Mouse (Mus musculus): ENCODE measurements around the gene AL732309.1. TPM values are rescaled to one million over a fixed set of nuclear protein-coding genes. Genes with fewer than 3 reads are reported as not detected.

AL732309.1 gene
- polyA plus RNA-seq, 1 experiment from 2014 or later, result 4.3 TPM

DNA sequence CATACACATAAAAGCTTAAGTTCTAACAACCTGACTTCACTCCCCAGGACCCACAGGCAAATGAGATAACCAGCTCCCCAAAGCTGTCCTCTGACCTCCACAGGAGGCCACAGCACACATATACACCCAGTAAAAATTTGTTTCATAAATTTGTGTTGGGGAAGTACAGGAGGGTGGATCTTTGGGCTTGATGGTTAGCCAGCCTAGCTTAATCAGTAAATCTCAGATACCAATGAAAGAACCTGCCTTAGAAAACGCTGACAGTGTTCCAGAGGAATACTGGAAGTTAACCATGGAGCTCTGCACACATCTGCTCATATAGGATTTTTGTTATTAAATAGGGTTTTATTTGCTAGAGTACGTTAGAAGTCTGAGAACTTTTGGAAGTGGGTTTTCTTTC, 29.0 kb downstream of the AL732309.1 start:
- Histone ChIP-seq H3K36me3 (ENCODE audit: insufficient read depth, low read length) (peaks cover 9% of the 10 kb centered on the region), H3K27ac (ENCODE audit: low read length) (no peak overlapping the region), H3K4me3 (ENCODE audit: low read depth, low read length) (no peak overlapping the region), H3K9me3 (ENCODE audit: low read length) (no peaks in the 10 kb centered on the region), H3K9ac (replicated peaks; ENCODE audit: low read depth) (no peak overlapping the region), H3K4me2 (replicated peaks; ENCODE audit: low read depth, low read length) (no peak overlapping the region), H3K4me1 (ENCODE audit: insufficient read depth, low read depth, low read length) (no peaks in the 10 kb centered on the region), H3K27me3 (replicated peaks; ENCODE audit: insufficient read depth, low read length) (no peaks in the 10 kb centered on the region)
- ATAC-seq (no peak), DNase-seq (ENCODE audit: low spot score) (no peak)
- no peak for TF ChIP-seq CTCF (IDR thresholded peaks at IDR 0.05)
- TF ChIP-seq EP300 (IDR thresholded peaks at IDR 0.05), result no peak
- 60% methylated on average over 2 of the region's 2 CpGs for WGBS

DNA sequence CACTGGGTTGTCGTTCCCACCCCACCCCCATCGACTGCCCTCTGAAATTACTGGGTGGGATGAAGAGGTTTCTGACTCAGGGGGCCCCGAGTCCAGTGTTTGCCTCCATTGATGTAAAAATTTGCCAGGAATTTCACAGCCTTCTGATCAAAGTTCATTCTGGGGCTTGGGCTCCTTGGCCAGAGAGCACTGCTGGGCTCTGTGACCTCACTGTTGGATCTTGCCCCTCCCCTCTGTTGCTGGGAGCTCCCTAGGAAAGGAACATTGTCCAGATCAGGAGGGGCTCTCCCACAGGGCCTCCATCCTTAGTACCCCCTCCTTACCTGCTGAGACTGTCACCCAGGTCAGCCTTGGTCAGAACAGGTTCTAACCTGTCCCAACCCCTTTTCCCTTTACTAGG, 32.2 kb downstream of the AL732309.1 start, which contains the start of gene Stpg3:
TSS of gene Stpg3 (minus strand) at position 194 of the 400 bp plus-strand sequence.
- no peak for TF ChIP-seq CTCF (IDR thresholded peaks at IDR 0.05)
- TF ChIP-seq EP300 (IDR thresholded peaks at IDR 0.05), result no peak
- DNase-seq (ENCODE audit: low spot score), result no peak
- 53% methylated on average over 3 of the region's 3 CpGs for WGBS
- no peaks in the 10 kb centered on the region for H3K9me3 ChIP-seq (ENCODE audit: low read length)
- H3K9ac ChIP-seq (replicated peaks; ENCODE audit: low read depth), result no peak within 1 kb of the TSS
- H3K27me3 ChIP-seq (replicated peaks; ENCODE audit: insufficient read depth, low read length), result no peaks in the 10 kb centered on the region
- H3K4me2 ChIP-seq (replicated peaks; ENCODE audit: low read depth, low read length), result no peak within 1 kb of the TSS
- no peak within 1 kb of the TSS for H3K4me3 ChIP-seq (ENCODE audit: low read depth, low read length)
- peaks cover 6% of the 10 kb centered on the region; the same call in 1 of the 2 replicates for H3K4me1 ChIP-seq (ENCODE audit: insufficient read depth, low read depth, low read length)
- ATAC-seq, result no peak
- no peaks in the 10 kb centered on the region for H3K36me3 ChIP-seq (ENCODE audit: insufficient read depth, low read length)
- H3K27ac ChIP-seq (ENCODE audit: low read length), result no peak within 1 kb of the TSS

DNA sequence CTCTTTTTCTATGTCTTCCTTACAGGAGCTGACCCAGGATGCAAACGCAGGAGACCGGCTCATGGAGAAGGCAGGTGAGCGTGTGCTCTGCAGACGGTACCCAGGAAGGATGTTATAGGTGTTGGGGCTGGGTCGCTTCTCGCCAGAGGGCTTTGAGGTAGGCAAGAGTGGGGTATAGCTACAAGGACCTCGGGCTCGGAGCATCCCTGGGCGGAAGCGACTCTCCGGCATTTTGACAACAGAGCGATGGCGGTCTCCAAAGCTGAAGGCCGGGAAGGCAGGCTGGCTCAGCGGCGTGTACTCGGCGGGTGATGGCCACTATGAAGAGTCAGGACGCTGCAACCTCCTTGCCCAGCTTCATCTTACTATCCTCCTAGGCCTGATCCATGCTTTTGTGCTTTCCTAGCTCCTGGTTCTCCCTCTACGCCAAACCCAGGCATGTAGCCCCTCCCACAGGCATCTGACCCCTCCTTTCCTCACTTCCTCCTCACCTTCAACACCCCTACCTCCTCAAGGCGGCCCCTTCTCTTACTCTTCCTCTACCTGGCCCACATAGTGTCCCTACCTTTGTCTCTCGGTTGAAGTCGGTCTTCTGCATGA, 33.3 kb downstream of the AL732309.1 start:
- 61% methylated on average over 21 of the region's 23 CpGs for WGBS

GRCm38 (mm10) chr2:25211121-25211670, 35.5 kb downstream of the AL732309.1 start, which contains the start of gene Nelfb:
TSS of gene Nelfb (minus strand) at chr2:25211489.
- Histone ChIP-seq H3K4me1 (ENCODE audit: insufficient read depth, low read depth, low read length) (peaks cover 6% of the 10 kb centered on the region; the same call in 1 of the 2 replicates), H3K9ac (replicated peaks; ENCODE audit: low read depth) (peak within 1 kb of the TSS; percentile 89), H3K27me3 (replicated peaks; ENCODE audit: insufficient read depth, low read length) (no peaks in the 10 kb centered on the region), H3K4me2 (replicated peaks; ENCODE audit: low read depth, low read length) (peak within 1 kb of the TSS; percentile 86), H3K36me3 (ENCODE audit: insufficient read depth, low read length) (no peaks in the 10 kb centered on the region), H3K9me3 (ENCODE audit: low read length) (no peaks in the 10 kb centered on the region), H3K27ac (ENCODE audit: low read length) (peak within 1 kb of the TSS; percentile 88), H3K4me3 (ENCODE audit: low read depth, low read length) (peak within 1 kb of the TSS; percentile 92)
- no peak; the same call in 1 of the 2 replicates for TF ChIP-seq CTCF (IDR thresholded peaks at IDR 0.05)
- DNase-seq (ENCODE audit: low spot score) (peak; percentile 96), ATAC-seq (peak; percentile 97)
- under 1% methylated on average over 43 of the region's 44 CpGs for WGBS

More for the DNA sequence above, 33.3 kb downstream of the AL732309.1 start:
- Histone ChIP-seq H3K27me3 (replicated peaks; ENCODE audit: insufficient read depth, low read length) (no peaks in the 10 kb centered on the region), H3K27ac (ENCODE audit: low read length) (no peak overlapping the region), H3K9me3 (ENCODE audit: low read length) (no peaks in the 10 kb centered on the region), H3K4me1 (ENCODE audit: insufficient read depth, low read depth, low read length) (peaks cover 6% of the 10 kb centered on the region; the same call in 1 of the 2 replicates), H3K4me3 (ENCODE audit: low read depth, low read length) (no peak overlapping the region), H3K36me3 (ENCODE audit: insufficient read depth, low read length) (no peaks in the 10 kb centered on the region), H3K9ac (replicated peaks; ENCODE audit: low read depth) (no peak overlapping the region), H3K4me2 (replicated peaks; ENCODE audit: low read depth, low read length) (no peak overlapping the region)
- no peak for TF ChIP-seq CTCF (IDR thresholded peaks at IDR 0.05)
- no peak for TF ChIP-seq EP300 (IDR thresholded peaks at IDR 0.05)
- DNase-seq (ENCODE audit: low spot score), result no peak
- no peak for ATAC-seq

- Histone ChIP-seq H3K4me2 (replicated peaks; ENCODE audit: low read depth, low read length) (peak overlapping the region; percentile 86), H3K27me3 (replicated peaks; ENCODE audit: insufficient read depth, low read length) (no peaks in the 10 kb centered on the region), H3K36me3 (ENCODE audit: insufficient read depth, low read length) (no peaks in the 10 kb centered on the region; the same call in none of the 2 replicates), H3K4me3 (ENCODE audit: low read depth, low read length) (peak overlapping the region; percentile 92), H3K27ac (ENCODE audit: low read length) (peak overlapping the region; percentile 88), H3K9ac (replicated peaks; ENCODE audit: low read depth) (peak overlapping the region; percentile 89), H3K4me1 (ENCODE audit: insufficient read depth, low read depth, low read length) (peaks cover 6% of the 10 kb centered on the region; the same call in 1 of the 2 replicates), H3K9me3 (ENCODE audit: low read length) (no peaks in the 10 kb centered on the region)
- peak; percentile 6 for ATAC-seq
- under 1% methylated on average over 23 of the region's 24 CpGs for WGBS
- no peak for DNase-seq (ENCODE audit: low spot score)
- TF ChIP-seq EP300 (IDR thresholded peaks at IDR 0.05), result no peak
- no peak for TF ChIP-seq CTCF (IDR thresholded peaks at IDR 0.05)
Observed at GRCm38 (mm10) chr2:25210686-25211085, 36.0 kb downstream of the AL732309.1 start.

GRCm38 (mm10) chr2:25207593-25207992, 39.1 kb downstream of the AL732309.1 start:
- Histone ChIP-seq H3K27me3 (replicated peaks; ENCODE audit: insufficient read depth, low read length) (no peaks in the 10 kb centered on the region), H3K4me2 (replicated peaks; ENCODE audit: low read depth, low read length) (no peak overlapping the region), H3K9ac (replicated peaks; ENCODE audit: low read depth) (no peak overlapping the region), H3K4me3 (ENCODE audit: low read depth, low read length) (no peak overlapping the region), H3K9me3 (ENCODE audit: low read length) (no peaks in the 10 kb centered on the region), H3K4me1 (ENCODE audit: insufficient read depth, low read depth, low read length) (peaks cover 6% of the 10 kb centered on the region; the same call in 1 of the 2 replicates), H3K27ac (ENCODE audit: low read length) (no peak overlapping the region), H3K36me3 (ENCODE audit: insufficient read depth, low read length) (peaks cover 13% of the 10 kb centered on the region)
- TF ChIP-seq EP300 (IDR thresholded peaks at IDR 0.05), result no peak
- TF ChIP-seq CTCF (IDR thresholded peaks at IDR 0.05), result no peak
- no peak for DNase-seq (ENCODE audit: low spot score)
- WGBS, result 85% methylated on average over 1 of the region's 1 CpGs
- ATAC-seq, result no peak
